Mouse (Mus musculus) liver, adult 2 months (tissue): ENCODE data around the gene Top2a.

Experiments
- CTCF ChIP-seq: fragments of 200-500 bp; IDR thresholded peaks from 2 replicates; pipeline ENCODE4 v1.5.1; 2011; ENCODE audit warnings: low read depth, low read length, control low read depth
- POLR2A ChIP-seq: fragments of 200-500 bp; IDR thresholded peaks from 2 replicates; pipeline ENCODE4 v1.6.1; 2011; ENCODE audit warnings: low read length, control low read depth; ENCODE audit not compliant: insufficient read depth; ENCODE audit errors: extremely low read depth

DNA sequence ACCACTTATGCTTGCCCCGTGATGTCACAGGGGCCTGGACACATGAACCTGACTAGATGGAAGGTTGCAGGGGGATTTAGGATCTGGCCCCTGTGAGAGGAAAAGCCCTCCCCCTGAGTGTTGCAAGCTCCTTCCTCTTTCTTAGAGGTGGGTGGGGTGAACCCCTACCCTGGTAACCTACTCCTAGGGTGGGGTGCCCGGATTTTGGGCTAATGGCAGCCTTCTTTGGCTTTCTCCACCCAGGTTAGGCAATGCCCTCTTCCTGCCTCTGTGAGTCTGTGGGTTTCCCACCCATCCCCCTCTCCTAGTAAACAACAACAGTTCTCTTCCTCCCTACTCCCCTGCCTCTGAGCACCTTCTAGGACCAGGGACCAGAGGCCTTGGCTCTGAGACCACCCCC is 71.3 kb downstream of the Top2a start:
- TF ChIP-seq CTCF (no peak), POLR2A (no peak)
